Mouse (Mus musculus): ENCODE measurements around the gene Ivns1abp. TPM values are rescaled to one million over a fixed set of nuclear protein-coding genes. Genes with fewer than 3 reads are reported as not detected.

The Ivns1abp gene
- total RNA-seq, 2 experiments from 2014 or later: 127 to 187 TPM

Other genes starting within 250 kb of the Ivns1abp start
- not detected for gene Gm47985, start 161.9 kb upstream of the Ivns1abp start, total RNA-seq (2021)
- under 1 TPM in 1 of 2 experiments, not detected in 1; 0.17 TPM for gene Gm8947, start 152.1 kb upstream of the Ivns1abp start, total RNA-seq (2021)
- not detected for gene Gm47995, start 146.0 kb upstream of the Ivns1abp start, total RNA-seq (2021)
- not detected for gene 3110040M04Rik, start 140.4 kb upstream of the Ivns1abp start, total RNA-seq (2021)
- not detected for gene Gm47996, start 134.3 kb upstream of the Ivns1abp start, total RNA-seq (2021)
- 10 to 100 TPM; 16.7 to 18.9 TPM for gene Swt1, start 84.0 kb downstream of the Ivns1abp start, total RNA-seq (2021)
- 10 to 100 TPM; 21.3 to 21.7 TPM for gene Trmt1l, start 84.1 kb downstream of the Ivns1abp start, total RNA-seq (2021)
- 10 to 100 TPM; 77.9 to 82.5 TPM for gene Rnf2, start 156.5 kb downstream of the Ivns1abp start, total RNA-seq (2021)
- 10 to 100 TPM; 69.0 to 77.2 TPM for gene Fam129a, start 226.7 kb downstream of the Ivns1abp start, total RNA-seq (2021)

Data from adrenal gland, postnatal 4 days (tissue).